Mouse (Mus musculus) G1E (cell line): Measurements from ENCODE around the gene Slc26a1.

Experiments used
- CTCF ChIP-seq: IDR thresholded peaks from 2 replicates; pipeline ENCODE4 v1.5.1; 2012; ENCODE audit warnings: low read depth, low read length, inconsistent platforms, mixed read lengths
- GATA1 ChIP-seq: IDR thresholded peaks from 2 replicates; pipeline ENCODE4 v1.6.1; 2012; ENCODE audit warnings: borderline replicate concordance, low read length, inconsistent platforms, mixed read lengths
- GATA2 ChIP-seq: IDR thresholded peaks from 2 replicates; pipeline ENCODE4 v1.6.1; 2012; ENCODE audit warnings: low read depth, low read length, inconsistent platforms, borderline replicate concordance
- POLR2AphosphoS5 ChIP-seq: IDR thresholded peaks from 2 replicates; pipeline ENCODE4 v1.6.1; 2012; ENCODE audit warnings: low read depth, low read length, inconsistent platforms; ENCODE audit not compliant: insufficient replicate concordance
- TAL1 ChIP-seq: conservative IDR thresholded peaks from 2 replicates; pipeline ENCODE4 v1.6.1; 2012; ENCODE audit warnings: low read depth, low read length, inconsistent platforms, mixed read lengths

GRCm38 (mm10) chr5:108671757-108672156, 3.6 kb downstream of the Slc26a1 start:
- TF ChIP-seq CTCF (peak; percentile 37; the same call in 1 of the 2 replicates), GATA1 (no peak), POLR2AphosphoS5 (no peak), TAL1 (no peak), GATA2 (no peak)
